Mouse (Mus musculus) hindbrain, embryonic 12.5 days (tissue): ENCODE measurements around the gene Kif6. TPM values are rescaled to one million over a fixed set of nuclear protein-coding genes. Genes with fewer than 3 reads are reported as not detected.

Experiments
- ATAC-seq: fragments of 200-750 bp; cut with Nextera tagmentation; 2 replicates; pipeline ENCODE4 v1.8.0; 2017; ENCODE audit warnings: moderate TSS enrichment; ENCODE audit not compliant: low FRiP score
- H3K27ac ChIP-seq: fragments of 300-500 bp; sonication (generic); 2 replicates; pipeline ENCODE4 v1.5.1; 2016; ENCODE audit warnings: mild to moderate bottlenecking
- H3K27me3 ChIP-seq: fragments of 300-500 bp; sonication (generic); 2 replicates; pipeline ENCODE4 v1.6.1; 2016; ENCODE audit warnings: mild to moderate bottlenecking
- H3K36me3 ChIP-seq: fragments of 300-500 bp; sonication (generic); 2 replicates; pipeline ENCODE4 v1.6.1; 2016; ENCODE audit warnings: mild to moderate bottlenecking
- H3K4me1 ChIP-seq: fragments of 300-500 bp; sonication (generic); 2 replicates; pipeline ENCODE4 v1.6.1; 2016
- H3K4me2 ChIP-seq: fragments of 300-500 bp; sonication (generic); replicated peaks from 2 replicates; pipeline ENCODE4 v1.6.1; 2016; ENCODE audit warnings: mild to moderate bottlenecking
- H3K4me3 ChIP-seq: fragments of 300-500 bp; sonication (generic); 2 replicates; pipeline ENCODE4 v1.5.1; 2016; ENCODE audit warnings: mild to moderate bottlenecking
- H3K9ac ChIP-seq: fragments of 300-500 bp; sonication (generic); 2 replicates; pipeline ENCODE4 v1.6.1; 2016; ENCODE audit warnings: mild to moderate bottlenecking, moderate library complexity
- H3K9me3 ChIP-seq: fragments of 300-500 bp; sonication (generic); replicated peaks from 2 replicates; pipeline ENCODE4 v1.6.1; 2016; ENCODE audit warnings: mild to moderate bottlenecking
- WGBS: fragments of 180-500 bp; shearing (Covaris S2); methylation state at CpG from one replicate; pipeline ENCODE4 v1.1.7; 2016; 5-methylcytosine and 5-hydroxymethylcytosine counted together
- polyA plus RNA-seq: library from polyadenylated mRNA; unstranded; fragments of >200 nt; fragmentation: Nextera tagmentation; extraction: Ambion mirVana; gene quantifications from 2 replicates; pipeline ENCODE4 v1.2.1, GENCODE M21; 2016

The Kif6 gene
- polyA plus RNA-seq, 1 experiment from 2014 or later: 3.2 TPM

DNA sequence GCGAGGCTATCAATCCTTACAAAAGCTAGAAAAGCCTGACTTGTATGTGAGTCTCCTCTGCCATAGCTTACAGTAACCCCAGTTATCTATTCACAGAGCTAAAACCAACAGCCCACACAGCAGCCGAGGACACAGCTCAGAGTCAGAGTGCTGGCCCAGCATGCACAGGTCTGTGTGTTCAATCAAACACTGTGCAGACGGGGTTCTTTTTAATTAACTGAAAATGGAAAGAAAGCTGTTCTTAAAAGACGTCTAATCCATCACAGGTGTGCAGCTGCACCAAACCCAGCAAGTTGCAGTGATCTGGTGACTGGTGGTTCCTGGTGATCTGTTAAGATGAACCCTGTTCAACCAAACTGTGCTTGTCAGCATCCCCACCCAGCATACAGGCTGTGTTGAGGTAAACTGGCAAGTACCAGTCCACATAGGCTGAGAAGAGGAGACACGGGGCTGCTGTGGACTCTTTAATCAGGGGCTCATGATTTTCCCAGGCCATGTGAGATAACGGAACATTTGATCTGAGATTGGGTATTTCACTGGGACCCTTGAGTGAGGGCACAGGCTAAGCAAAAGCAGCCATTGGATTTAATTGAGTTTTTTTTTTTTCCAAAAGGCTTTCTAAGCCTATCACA is 193.9 kb downstream of the Kif6 start:
- Histone ChIP-seq H3K9ac (no peak overlapping the region), H3K4me1 (peaks cover 5% of the 10 kb centered on the region; the same call in 1 of the 2 replicates), H3K4me2 (no peak overlapping the region), H3K27ac (no peak overlapping the region), H3K27me3 (no peaks in the 10 kb centered on the region), H3K36me3 (no peaks in the 10 kb centered on the region), H3K4me3 (no peak overlapping the region), H3K9me3 (no peaks in the 10 kb centered on the region)
- WGBS: 68% methylated on average over 6 of the region's 6 CpGs
- no peak for ATAC-seq

- Histone ChIP-seq H3K4me2 (no peak overlapping the region), H3K9me3 (no peaks in the 10 kb centered on the region), H3K36me3 (no peaks in the 10 kb centered on the region), H3K4me1 (peaks cover 26% of the 10 kb centered on the region), H3K27me3 (no peaks in the 10 kb centered on the region), H3K4me3 (no peak overlapping the region), H3K27ac (no peak overlapping the region), H3K9ac (no peak overlapping the region)
- WGBS: 90% methylated on average over 5 of the region's 5 CpGs
- ATAC-seq: no peak
These were observed 199.1 kb downstream of the Kif6 start for GRCm38 (mm10) chr17:49813893-49814640.

DNA sequence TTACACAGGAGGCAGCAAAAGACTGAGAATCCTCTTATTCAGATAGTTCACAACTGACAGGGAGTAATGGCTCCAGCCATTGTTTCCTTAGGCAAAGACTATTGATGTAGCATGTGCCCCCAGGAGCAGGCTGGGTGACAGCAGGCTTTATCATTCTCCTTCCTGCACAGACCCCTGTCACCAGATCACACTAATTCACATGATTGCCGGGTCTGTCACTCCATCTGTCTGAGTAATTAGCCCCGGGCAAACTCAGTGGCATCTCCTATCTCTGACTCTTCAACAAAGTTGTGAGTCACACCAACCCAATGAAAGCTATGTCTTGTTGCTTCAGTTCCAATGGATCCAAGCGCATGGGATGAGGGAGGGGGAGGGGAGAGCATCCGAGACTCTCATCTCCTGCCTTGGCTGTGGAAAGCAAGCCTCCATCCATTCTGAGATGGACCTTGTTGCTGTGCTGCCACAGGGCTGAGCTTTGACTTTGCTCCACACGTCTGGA is 201.2 kb downstream of the Kif6 start:
- H3K4me2 ChIP-seq: 0 out of 2 replicates have a peak overlapping the region, but pooled peaks have one; percentile 0
- whole genome bisulfite sequencing: 23% methylated on average over 5 of the region's 5 CpGs
- no peaks in the 10 kb centered on the region for H3K9me3 ChIP-seq
- H3K27me3 ChIP-seq: no peaks in the 10 kb centered on the region
- H3K4me1 ChIP-seq: peaks cover 23% of the 10 kb centered on the region
- H3K4me3 ChIP-seq: no peak overlapping the region
- H3K27ac ChIP-seq: peak overlapping the region; percentile 31
- ATAC-seq: peak; percentile 80
- no peaks in the 10 kb centered on the region for H3K36me3 ChIP-seq
- H3K9ac ChIP-seq: no peak overlapping the region

DNA sequence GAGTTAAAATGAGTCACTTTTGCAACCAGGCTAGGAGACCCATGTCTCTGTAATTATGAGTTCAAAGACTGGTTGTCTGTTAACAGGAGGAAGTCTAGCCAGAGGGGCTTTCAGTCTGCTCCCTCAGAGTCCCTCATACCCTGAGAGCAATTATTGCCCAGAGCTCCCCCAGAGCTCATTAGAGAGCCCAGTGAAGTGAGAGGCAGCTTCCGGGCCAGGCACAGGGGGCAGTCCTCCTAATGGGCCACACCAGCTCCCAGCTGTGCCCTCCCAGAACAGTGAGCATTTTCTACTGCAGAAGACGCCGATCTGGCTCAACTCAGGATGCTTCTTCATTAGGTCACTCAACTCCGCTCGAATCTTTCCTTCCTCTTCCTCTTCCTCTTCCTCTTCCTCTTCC is 201.8 kb downstream of the Kif6 start:
- Histone ChIP-seq H3K4me1 (peaks cover 23% of the 10 kb centered on the region), H3K36me3 (no peaks in the 10 kb centered on the region), H3K9ac (no peak overlapping the region), H3K4me2 (no peak overlapping the region), H3K27me3 (no peaks in the 10 kb centered on the region), H3K9me3 (no peaks in the 10 kb centered on the region), H3K27ac (peak overlapping the region; percentile 31; the same call in 1 of the 2 replicates), H3K4me3 (no peak overlapping the region)
- peak; percentile 75 for ATAC-seq
- 44% methylated on average over 5 of the region's 5 CpGs for WGBS

GRCm38 (mm10) chr17:49820203-49820602 is 205.3 kb downstream of the Kif6 start:
- no peaks in the 10 kb centered on the region for H3K9me3 ChIP-seq
- H3K4me1 ChIP-seq: peaks cover 20% of the 10 kb centered on the region
- no peak overlapping the region for H3K4me2 ChIP-seq
- H3K27ac ChIP-seq: no peak overlapping the region
- no peak for ATAC-seq
- H3K36me3 ChIP-seq: no peaks in the 10 kb centered on the region
- no peaks in the 10 kb centered on the region for H3K27me3 ChIP-seq
- no peak overlapping the region for H3K4me3 ChIP-seq
- H3K9ac ChIP-seq: no peak overlapping the region
- WGBS: 90% methylated on average over 4 of the region's 4 CpGs

- Histone ChIP-seq H3K4me3 (no peak overlapping the region), H3K4me1 (no peaks in the 10 kb centered on the region), H3K27ac (no peak overlapping the region), H3K27me3 (no peaks in the 10 kb centered on the region), H3K9me3 (no peaks in the 10 kb centered on the region), H3K9ac (no peak overlapping the region), H3K36me3 (no peaks in the 10 kb centered on the region), H3K4me2 (no peak overlapping the region)
- 66% methylated on average over 6 of the region's 6 CpGs for WGBS
- no peak for ATAC-seq
These were observed 209.4 kb downstream of the Kif6 start for GRCm38 (mm10) chr17:49824142-49824840.

GRCm38 (mm10) chr17:49824841-49825450 is 210.0 kb downstream of the Kif6 start:
- Histone ChIP-seq H3K9ac (no peak overlapping the region), H3K27ac (no peak overlapping the region), H3K36me3 (no peaks in the 10 kb centered on the region), H3K4me3 (no peak overlapping the region), H3K4me1 (no peaks in the 10 kb centered on the region), H3K4me2 (no peak overlapping the region), H3K9me3 (no peaks in the 10 kb centered on the region), H3K27me3 (no peaks in the 10 kb centered on the region)
- 91% methylated on average over 7 of the region's 7 CpGs for WGBS
- ATAC-seq: no peak

DNA sequence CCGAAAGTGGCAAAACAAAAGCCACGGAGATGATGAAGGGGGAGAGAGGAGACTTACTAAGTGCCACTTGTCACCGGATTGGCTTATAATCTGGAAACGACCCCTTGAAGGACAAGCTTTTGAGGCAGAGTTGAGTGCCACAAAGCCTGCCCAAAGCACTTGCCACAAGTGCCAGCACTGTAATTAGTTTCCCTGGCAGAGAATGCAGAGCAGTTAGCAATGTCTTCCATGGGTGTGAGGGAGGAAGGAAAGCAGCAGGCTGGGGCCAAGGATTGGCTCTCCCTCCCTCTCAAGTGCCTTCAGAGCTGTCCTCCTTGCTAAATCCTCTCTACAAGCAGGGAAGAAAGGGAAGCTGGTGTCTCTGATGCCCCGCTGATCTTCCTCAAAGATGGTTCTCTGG is 210.9 kb downstream of the Kif6 start:
- WGBS: 86% methylated on average over 5 of the region's 5 CpGs
- Histone ChIP-seq H3K9me3 (no peaks in the 10 kb centered on the region), H3K27ac (no peak overlapping the region), H3K9ac (no peak overlapping the region), H3K27me3 (no peaks in the 10 kb centered on the region), H3K4me3 (no peak overlapping the region), H3K36me3 (no peaks in the 10 kb centered on the region), H3K4me2 (no peak overlapping the region), H3K4me1 (no peaks in the 10 kb centered on the region)
- no peak for ATAC-seq

GRCm38 (mm10) chr17:49831745-49832144 is 216.8 kb downstream of the Kif6 start:
- Histone ChIP-seq H3K4me3 (no peak overlapping the region), H3K9ac (no peak overlapping the region), H3K36me3 (no peaks in the 10 kb centered on the region), H3K27me3 (no peaks in the 10 kb centered on the region), H3K4me1 (no peaks in the 10 kb centered on the region), H3K9me3 (no peaks in the 10 kb centered on the region), H3K27ac (no peak overlapping the region), H3K4me2 (no peak overlapping the region)
- no peak for ATAC-seq
- 56% methylated on average over 3 of the region's 3 CpGs for WGBS

DNA sequence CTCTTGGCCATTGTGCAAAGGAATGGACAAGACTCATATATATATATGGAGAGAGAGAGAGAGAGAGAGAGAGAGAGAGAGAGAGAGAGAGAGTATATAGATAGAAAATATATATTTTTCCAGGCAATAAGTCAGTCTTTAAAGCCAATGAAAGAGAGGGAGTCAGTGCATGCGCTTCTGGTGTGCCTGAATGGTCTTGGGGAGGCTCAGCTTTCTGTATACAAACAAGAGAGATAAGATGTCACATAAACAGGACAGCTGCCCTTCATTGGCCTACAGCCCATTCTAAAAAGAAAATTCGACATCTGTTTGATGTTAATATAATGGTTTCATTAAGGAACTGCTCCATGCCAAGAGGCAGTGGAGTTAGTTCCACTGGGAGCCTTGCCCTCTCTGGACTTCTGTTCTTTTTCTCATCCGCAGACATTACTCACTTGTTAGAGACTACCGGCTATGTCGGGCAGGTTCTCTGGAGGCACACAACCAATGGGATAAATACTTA is 219.2 kb downstream of the Kif6 start:
- Histone ChIP-seq H3K9ac (no peak overlapping the region), H3K4me2 (no peak overlapping the region), H3K27me3 (no peaks in the 10 kb centered on the region), H3K36me3 (no peaks in the 10 kb centered on the region), H3K9me3 (no peaks in the 10 kb centered on the region), H3K27ac (no peak overlapping the region), H3K4me3 (no peak overlapping the region), H3K4me1 (no peaks in the 10 kb centered on the region)
- whole genome bisulfite sequencing: 85% methylated on average over 5 of the region's 5 CpGs
- ATAC-seq: no peak

DNA sequence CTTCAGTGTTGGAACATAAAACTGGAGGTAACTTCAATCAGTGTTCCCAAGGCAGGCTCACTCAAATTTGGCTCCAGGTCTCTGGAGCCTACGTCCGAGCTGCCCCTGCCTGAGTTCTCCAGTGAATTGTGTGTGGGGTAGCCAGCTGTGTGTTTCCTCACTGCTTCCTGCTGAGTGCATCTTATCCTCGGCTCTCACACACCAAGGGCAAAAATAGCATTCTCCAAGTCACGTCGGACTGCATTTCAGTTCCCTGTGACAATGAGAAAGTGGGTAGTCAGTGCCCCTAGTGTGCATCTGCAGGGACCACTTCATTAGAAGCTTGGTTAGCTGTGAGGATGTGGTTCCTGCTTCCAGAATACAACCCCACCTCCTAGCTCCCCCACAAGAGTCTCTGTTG is 222.5 kb downstream of the Kif6 start:
- no peaks in the 10 kb centered on the region for H3K4me1 ChIP-seq
- H3K4me3 ChIP-seq: no peak overlapping the region
- no peaks in the 10 kb centered on the region for H3K36me3 ChIP-seq
- H3K27me3 ChIP-seq: no peaks in the 10 kb centered on the region
- no peaks in the 10 kb centered on the region for H3K9me3 ChIP-seq
- no peak overlapping the region for H3K27ac ChIP-seq
- no peak for ATAC-seq
- no peak overlapping the region for H3K4me2 ChIP-seq
- 68% methylated on average over 5 of the region's 5 CpGs for WGBS
- no peak overlapping the region for H3K9ac ChIP-seq

GRCm38 (mm10) chr17:49839243-49839642 is 224.3 kb downstream of the Kif6 start:
- Histone ChIP-seq H3K4me2 (no peak overlapping the region), H3K9me3 (no peaks in the 10 kb centered on the region), H3K36me3 (no peaks in the 10 kb centered on the region), H3K4me1 (no peaks in the 10 kb centered on the region), H3K27ac (no peak overlapping the region), H3K4me3 (no peak overlapping the region), H3K9ac (no peak overlapping the region), H3K27me3 (no peaks in the 10 kb centered on the region)
- 78% methylated on average over 3 of the region's 3 CpGs for WGBS
- ATAC-seq: no peak
